Comparison of ENCODE assay signal across 26 mouse cellular contexts in the genomic region with DNA sequence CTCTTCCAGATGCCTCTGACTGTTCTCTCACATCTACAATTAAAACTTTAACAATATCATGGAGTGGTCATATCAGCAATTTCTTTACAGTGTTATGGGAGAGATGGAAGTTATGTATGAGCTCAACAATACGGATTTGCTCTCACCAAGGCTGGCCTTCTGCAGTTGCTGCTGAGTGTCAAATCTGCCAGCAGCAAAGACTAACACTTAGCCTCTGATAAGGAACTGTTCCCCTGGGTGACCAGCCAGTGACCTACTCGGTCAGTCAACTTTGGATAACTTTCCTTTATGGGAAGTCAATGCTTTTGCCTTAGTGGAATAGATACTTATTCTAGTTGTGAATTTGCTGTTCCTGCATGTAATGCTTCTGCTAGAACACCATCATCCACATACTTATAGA.
DNase-seq lines count a peak whose midpoint lies in the region; ATAC-seq lines count a peak whose summit lies in the region.
"Had no signal": no experiment of that assay in that cellular context is flagged by ENCODE, and none has a peak within 500 bp of the region (broad histone marks: within the 10 kb centered on the region; RNA-seq: fewer than 3 reads in every experiment).

No protein-coding gene starts in this region.

- no peak overlapping the region for H3K9ac ChIP-seq in heart, embryonic 11.5 days (ENCODE audit: low read depth, low read length)
- H3K9ac ChIP-seq in heart, embryonic 14.5 days (ENCODE audit: low read length), result no peak overlapping the region
- no peak overlapping the region for H3K9ac ChIP-seq in heart, embryonic 16.5 days (ENCODE audit: low read length)
- H3K9ac ChIP-seq: embryonic facial prominence, embryonic 13.5 days; forebrain, embryonic 12.5 days; forebrain, embryonic 15.5 days; hindbrain, embryonic 12.5 days; hindbrain, embryonic 15.5 days had no signal

- DNase-seq in heart, postnatal 14 days, result no peak
- no peak for DNase-seq in heart, adult 8-10 months (ENCODE audit: low spot score)
- DNase-seq in heart, postnatal 4 days, result peak; percentile 37
- DNase-seq in spleen, postnatal 36 days (ENCODE audit: low spot score in 2 of 2), result no peak
- DNase-seq: adrenal gland, adult 2 months; adrenal gland, postnatal 14 days; cerebellum, adult 11 months; cerebellum, adult 2 months; cerebellum, postnatal 10 days; cerebellum, postnatal 36 days; embryo, embryonic 11 days; gastrocnemius, postnatal 10 days; gastrocnemius, postnatal 36 days; kidney, adult 2 months had no signal

- intact Hi-C loops in heart, postnatal 14 days (cut with DNase I), result no loop called here

- peak overlapping the region; percentile 32 for H3K4me2 ChIP-seq in heart, embryonic 11.5 days
- peak overlapping the region; percentile 1 for H3K4me2 ChIP-seq in heart, embryonic 14.5 days (ENCODE audit: low read length)
- peak overlapping the region; percentile 7; the same call in 1 of the 2 replicates for H3K4me2 ChIP-seq in heart, embryonic 16.5 days (ENCODE audit: low read depth, low read length)
- H3K4me2 ChIP-seq: embryonic facial prominence, embryonic 13.5 days; forebrain, embryonic 12.5 days; forebrain, embryonic 15.5 days; hindbrain, embryonic 12.5 days; hindbrain, embryonic 15.5 days had no signal

- peaks cover 29% of the 10 kb centered on the region for H3K4me1 ChIP-seq in heart, embryonic 11.5 days (ENCODE audit: control insufficient read depth, insufficient read depth, low read length)
- peaks cover 9 to 28% of the 10 kb centered on the region in 2 experiments for H3K4me1 ChIP-seq in heart, embryonic 14.5 days (ENCODE audit: control insufficient read depth in 2 of 2, insufficient read depth in 2 of 2, low read length in 2 of 2)
- H3K4me1 ChIP-seq in heart, embryonic 16.5 days (ENCODE audit: control insufficient read depth, insufficient read depth, low read length), result peaks cover 21% of the 10 kb centered on the region

- no peak for ATAC-seq in heart, embryonic 11.5 days (replicated peaks; ENCODE audit: insufficient number of reproducible peaks, low FRiP score, low TSS enrichment)
- no peak for ATAC-seq in heart, embryonic 14.5 days (ENCODE audit: insufficient number of reproducible peaks, insufficient read depth, low FRiP score, low read depth)
- ATAC-seq in heart, embryonic 16.5 days (replicated peaks; ENCODE audit: extremely low read depth, insufficient read depth, low FRiP score), result 0 out of 2 replicates have a peak, but pooled peaks have one; percentile 10
- ATAC-seq: CD4-positive, CD25-positive, alpha-beta regulatory T cell, adult 4 months; forebrain, embryonic 15.5 days; intestine, postnatal 0 days had no signal

- H3K4me3 ChIP-seq in heart, embryonic 11.5 days (ENCODE audit: low read depth, low read length), result no peak overlapping the region
- H3K4me3 ChIP-seq in heart, embryonic 14.5 days (ENCODE audit: control insufficient read depth in 1 of 2, insufficient read depth in 1 of 2, low read depth in 1 of 2, low read length in 2 of 2), result no peak overlapping the region
- no peak overlapping the region for H3K4me3 ChIP-seq in heart, embryonic 16.5 days (ENCODE audit: low read length)
- H3K4me3 ChIP-seq: embryonic facial prominence, embryonic 10.5 days; embryonic facial prominence, embryonic 13.5 days; erythroblast, embryonic 14.5 days; forebrain, embryonic 12.5 days; forebrain, embryonic 15.5 days; hindbrain, embryonic 12.5 days; hindbrain, embryonic 15.5 days had no signal

- WGBS in heart, embryonic 11.5 days (ENCODE audit: insufficient replicate concordance), result 17% methylated on average over 2 of the region's 2 CpGs
- 8% methylated on average over 2 of the region's 2 CpGs for WGBS in heart, embryonic 14.5 days
- WGBS in heart, embryonic 16.5 days, result 10% methylated on average over 2 of the region's 2 CpGs

- H3K9me3 ChIP-seq in heart, embryonic 11.5 days (replicated peaks; ENCODE audit: control insufficient read depth, low read length), result no peaks in the 10 kb centered on the region
- no peaks in the 10 kb centered on the region for H3K9me3 ChIP-seq in heart, embryonic 14.5 days (ENCODE audit: control insufficient read depth, low read length)
- no peaks in the 10 kb centered on the region for H3K9me3 ChIP-seq in heart, embryonic 16.5 days (replicated peaks; ENCODE audit: control insufficient read depth, low read length)
- H3K9me3 ChIP-seq: embryonic facial prominence, embryonic 10.5 days; embryonic facial prominence, embryonic 13.5 days; forebrain, embryonic 12.5 days; forebrain, embryonic 15.5 days; hindbrain, embryonic 12.5 days; hindbrain, embryonic 15.5 days had no signal

- no peaks in the 10 kb centered on the region for H3K36me3 ChIP-seq in heart, embryonic 11.5 days (ENCODE audit: control insufficient read depth, insufficient read depth, low read length)
- H3K36me3 ChIP-seq in heart, embryonic 14.5 days (ENCODE audit: control insufficient read depth, insufficient read depth, low read length), result no peaks in the 10 kb centered on the region
- H3K36me3 ChIP-seq in heart, embryonic 16.5 days (ENCODE audit: control insufficient read depth, insufficient read depth), result no peaks in the 10 kb centered on the region
- H3K36me3 ChIP-seq: embryonic facial prominence, embryonic 10.5 days; embryonic facial prominence, embryonic 13.5 days; forebrain, embryonic 12.5 days; forebrain, embryonic 15.5 days; hindbrain, embryonic 12.5 days; hindbrain, embryonic 15.5 days had no signal

- no peaks in the 10 kb centered on the region for H3K27me3 ChIP-seq in heart, embryonic 11.5 days (ENCODE audit: control insufficient read depth, insufficient read depth, low read length)
- H3K27me3 ChIP-seq in heart, embryonic 14.5 days (ENCODE audit: control insufficient read depth, insufficient read depth, low read length), result no peaks in the 10 kb centered on the region
- H3K27me3 ChIP-seq in heart, embryonic 16.5 days (ENCODE audit: control insufficient read depth, insufficient read depth, low read length), result no peaks in the 10 kb centered on the region
- H3K27me3 ChIP-seq: embryonic facial prominence, embryonic 13.5 days; forebrain, embryonic 12.5 days; forebrain, embryonic 15.5 days; hindbrain, embryonic 12.5 days; hindbrain, embryonic 15.5 days had no signal

- H3K27ac ChIP-seq in heart, embryonic 11.5 days (ENCODE audit: low read depth, low read length), result peak overlapping the region; percentile 10
- peak overlapping the region; percentile 48 to 53 for H3K27ac ChIP-seq in heart, embryonic 14.5 days (replicated peaks in 1 of 2; ENCODE audit: control insufficient read depth in 1 of 2, insufficient read depth in 1 of 2, low read depth in 2 of 2, low read length in 2 of 2)
- peak overlapping the region; percentile 71 for H3K27ac ChIP-seq in heart, embryonic 16.5 days (ENCODE audit: low read length)
- H3K27ac ChIP-seq: embryonic facial prominence, embryonic 10.5 days; embryonic facial prominence, embryonic 13.5 days; forebrain, embryonic 12.5 days; forebrain, embryonic 15.5 days; hindbrain, embryonic 12.5 days; hindbrain, embryonic 15.5 days had no signal

Comparison
In these comparisons a context has a peak if more than half of its experiments do, and no peak if none do; other contexts are left out.
1. H3K27ac ChIP-seq: peak in every context shown above with its lines; median percentile 71 in heart, embryonic 16.5 days; 50 in heart, embryonic 14.5 days; 10 in heart, embryonic 11.5 days.